Mouse (Mus musculus) olfactory bulb, adult 2 months (tissue): ENCODE measurements around the gene Cyb5rl.

Experiments used
- CTCF ChIP-seq: fragments of 200-500 bp; IDR thresholded peaks from 2 replicates; pipeline ENCODE4 v1.5.1; 2012; ENCODE audit warnings: low read depth, mild to moderate bottlenecking, low read length, moderate library complexity; ENCODE audit not compliant: insufficient read depth
- POLR2A ChIP-seq: fragments of 200-500 bp; IDR thresholded peaks from 2 replicates; pipeline ENCODE4 v1.6.1; 2012; ENCODE audit warnings: mild to moderate bottlenecking, low read depth, low read length, moderate library complexity; ENCODE audit not compliant: insufficient read depth

DNA sequence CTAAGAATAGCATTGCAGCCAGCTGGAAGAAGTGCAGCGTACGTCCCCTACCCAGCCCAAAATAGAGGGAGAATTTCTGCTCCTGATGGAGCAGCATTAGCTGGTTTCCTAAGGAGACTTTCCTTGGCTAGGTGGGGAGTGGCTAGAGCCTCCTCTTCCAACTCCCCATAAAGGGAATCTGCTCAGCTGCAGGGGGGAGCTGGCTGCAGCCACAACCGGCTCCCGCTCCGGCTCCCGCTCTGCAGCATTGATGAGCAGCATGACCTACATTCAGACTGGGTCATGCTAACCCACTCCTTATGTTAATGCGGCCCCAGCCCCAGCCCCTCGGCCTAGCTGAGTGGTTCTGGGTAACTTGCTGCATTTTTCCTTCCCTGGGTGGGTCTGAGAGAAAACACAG, 27.5 kb upstream of the Cyb5rl start:
- no peak for TF ChIP-seq CTCF
- TF ChIP-seq POLR2A, result no peak
